Mouse (Mus musculus) ovary, adult 18-20 months (tissue): ENCODE results near the gene Gm20388.
A peak's percentile ranks its signal among the peaks of the same experiment; 100 is the strongest.

Experiments
- DNase-seq: peaks from one replicate; pipeline ENCODE4 v3.0.0; 2022; ENCODE audit warnings: low spot score, mixed read lengths

Gene Gm20388

DNA sequence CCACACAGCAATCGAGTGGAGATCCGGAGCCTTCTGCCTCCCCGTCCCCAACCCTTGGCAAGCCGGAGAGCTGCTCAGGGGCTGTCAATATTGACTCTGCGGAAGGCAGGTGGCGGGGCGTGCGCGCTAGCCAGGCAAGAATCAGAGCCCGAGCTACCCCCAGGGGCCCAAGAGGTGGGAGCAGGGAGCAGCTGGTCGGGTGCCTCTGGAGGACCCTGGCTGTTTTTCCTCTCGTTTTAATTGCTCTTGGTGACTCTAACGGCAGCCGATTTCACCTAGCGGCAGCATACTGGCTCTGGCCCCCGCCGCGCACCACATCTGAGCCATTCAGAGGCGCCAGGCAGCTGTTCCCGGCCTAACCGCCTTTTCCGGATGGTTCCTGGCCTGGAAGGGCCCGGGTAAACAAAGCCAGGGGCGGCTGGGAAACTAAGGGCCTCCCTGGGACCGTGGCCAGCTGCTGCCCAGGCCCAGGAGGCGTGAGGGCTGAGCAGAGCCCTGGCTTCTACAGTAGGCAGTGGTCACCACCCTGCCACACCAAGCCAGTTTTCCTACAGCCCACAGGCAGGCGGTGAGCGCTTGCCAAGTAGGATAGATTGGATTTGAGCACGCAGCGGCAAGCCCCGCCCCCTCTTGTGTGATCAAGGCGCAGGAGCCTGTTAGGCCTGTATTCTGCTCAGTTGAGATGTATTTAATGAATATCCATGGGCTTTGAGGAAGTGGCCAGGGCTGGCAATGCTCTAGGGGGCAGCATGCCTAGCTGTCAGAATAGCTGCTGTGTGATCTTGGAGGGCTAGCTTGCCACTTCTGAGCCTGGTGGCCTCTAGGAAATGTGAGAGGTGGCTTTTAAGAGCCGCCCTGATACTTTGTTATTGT is 506.1 kb downstream of the Gm20388 start:
- peak; percentile 71 for DNase-seq

DNA sequence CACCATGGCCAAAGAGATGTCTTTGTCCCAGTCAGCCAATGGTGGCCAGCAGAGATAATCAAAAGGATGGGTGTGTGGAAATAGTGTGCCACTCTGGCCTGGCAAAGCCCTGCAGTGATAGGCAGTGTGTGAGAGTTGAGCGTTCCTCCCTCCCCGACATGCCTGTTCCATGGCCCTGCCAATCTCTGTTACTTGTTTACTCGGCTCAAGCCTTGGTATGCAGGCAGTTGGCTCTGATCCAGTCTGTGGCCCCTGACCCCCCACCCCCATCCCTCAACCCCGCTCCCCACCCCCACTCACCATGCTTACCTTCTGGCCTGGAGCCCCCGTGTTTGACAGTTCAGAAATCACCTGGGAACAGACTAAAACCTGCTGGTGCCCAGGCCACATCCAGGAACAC is 507.5 kb downstream of the Gm20388 start:
- no peak for DNase-seq

DNA sequence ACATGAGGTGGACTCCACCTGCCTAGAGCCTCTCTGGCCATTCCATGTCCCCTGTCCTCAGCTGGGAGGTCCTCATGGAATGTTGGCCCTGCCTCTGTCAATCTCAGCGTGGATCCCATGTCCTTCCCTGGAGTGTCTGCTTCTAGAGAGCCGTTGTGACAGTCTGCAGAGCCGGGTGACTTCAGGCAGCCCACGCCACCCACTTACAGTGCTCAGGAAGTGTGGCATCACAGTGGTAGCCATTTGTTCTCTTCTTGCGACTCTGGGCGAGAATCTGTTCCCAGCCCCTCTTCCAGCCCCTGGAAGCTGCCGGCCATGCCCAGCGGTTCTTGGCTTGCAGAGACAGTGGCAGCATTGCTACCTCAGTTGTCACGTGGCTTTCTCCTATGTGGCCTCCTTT is 509.0 kb downstream of the Gm20388 start:
- DNase-seq, result no peak

DNA sequence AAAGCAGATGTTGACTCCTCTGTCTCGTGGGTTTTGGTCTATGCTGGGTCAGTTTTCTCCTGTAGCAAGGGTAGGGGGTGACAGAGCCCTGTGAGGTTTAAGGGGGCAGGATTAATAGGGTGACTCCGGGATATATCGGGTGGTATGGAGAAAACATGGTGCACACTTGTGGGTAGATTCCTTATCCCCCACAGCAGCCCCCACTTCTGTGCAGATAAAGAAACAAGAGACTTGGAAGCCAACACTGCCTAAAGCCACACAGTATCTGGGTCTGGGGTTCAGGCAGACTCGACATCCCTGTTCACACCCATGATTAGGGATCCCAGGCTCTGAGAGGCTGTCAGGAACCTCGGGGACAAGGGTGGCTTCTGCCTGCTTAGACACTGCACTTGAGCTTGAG is 509.6 kb downstream of the Gm20388 start:
- no peak for DNase-seq

DNA sequence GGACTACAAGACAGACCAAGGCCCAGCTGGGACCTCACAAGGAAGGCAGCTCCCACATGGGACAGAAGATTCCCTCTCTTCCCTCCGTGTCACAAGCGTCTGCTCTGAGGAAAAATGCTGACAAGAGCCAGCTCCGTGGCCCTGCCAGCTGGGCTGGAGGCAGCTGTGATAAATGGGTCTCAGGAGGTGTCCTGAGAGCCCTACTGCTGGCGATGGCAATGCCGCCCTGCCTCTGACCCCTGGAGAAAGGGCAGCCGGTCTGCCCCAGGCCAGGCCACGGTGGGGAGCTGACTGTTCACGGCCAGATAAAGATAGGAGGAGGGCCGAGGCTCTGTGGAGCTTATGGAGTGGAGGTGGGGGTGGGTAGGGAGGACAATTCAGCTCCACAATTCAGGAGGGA is 511.0 kb downstream of the Gm20388 start:
- DNase-seq, result no peak

- DNase-seq, result no peak
Measured at GRCm38 (mm10) chr8:120422236-120422635, 511.6 kb downstream of the Gm20388 start.

DNA sequence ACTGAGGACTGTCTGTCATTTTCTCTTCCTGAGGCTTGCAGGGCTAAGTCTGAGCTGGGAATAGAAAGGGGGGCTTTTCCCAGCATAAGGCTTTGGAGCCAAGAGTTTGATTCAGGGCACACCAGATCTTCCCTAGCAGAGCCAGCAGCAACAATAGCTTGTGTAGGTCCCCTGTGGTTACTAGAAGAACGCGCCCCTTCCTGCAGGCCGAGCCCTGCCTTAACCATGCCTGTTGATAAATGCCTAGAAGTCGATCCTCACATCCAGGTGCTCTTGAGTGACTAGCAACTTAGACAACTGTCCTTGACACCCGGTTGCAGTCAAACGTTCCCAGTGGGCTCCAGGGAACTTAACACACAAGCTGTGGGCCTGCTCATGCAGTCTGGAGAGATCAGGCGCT is 512.9 kb downstream of the Gm20388 start:
- DNase-seq, result no peak

- no peak for DNase-seq
Measured at GRCm38 (mm10) chr8:120424829-120425198, 514.2 kb downstream of the Gm20388 start.

DNA sequence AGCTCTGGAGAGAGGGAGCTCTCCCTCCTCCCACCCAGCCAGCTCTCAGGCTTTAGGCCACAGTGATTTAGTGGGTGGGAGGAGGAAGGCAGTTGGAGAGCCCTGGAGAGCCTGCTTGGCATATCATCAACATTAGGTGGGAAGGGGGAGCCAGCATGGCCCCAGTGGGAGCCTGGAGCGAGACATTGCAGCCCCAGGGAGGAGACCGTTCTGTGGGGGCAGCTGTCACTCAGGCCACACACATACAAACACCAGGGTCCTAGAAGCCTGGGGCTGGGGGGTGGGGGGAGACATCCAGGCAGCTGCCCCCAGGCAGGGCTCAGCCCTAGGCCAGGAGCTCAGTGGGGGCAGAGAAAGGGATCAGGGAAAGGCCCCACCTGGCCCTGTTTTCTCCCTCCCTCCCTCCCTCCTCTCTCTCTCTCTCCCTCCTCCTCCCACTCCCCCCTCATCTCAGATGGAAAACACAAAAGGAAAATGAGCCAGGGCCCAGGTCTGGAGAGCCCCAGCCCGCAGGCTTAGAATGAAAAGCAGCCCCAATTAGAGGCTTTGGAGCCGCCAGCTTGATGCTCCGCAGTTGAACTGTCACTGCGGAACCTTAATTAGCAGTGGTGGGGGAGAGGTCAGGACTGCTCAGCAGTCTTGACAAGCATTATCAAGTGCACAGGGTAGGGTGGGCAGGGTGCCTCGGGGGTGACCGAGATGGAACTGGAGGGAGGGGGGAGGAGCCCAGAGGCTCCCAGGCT is 514.7 kb downstream of the Gm20388 start:
- no peak for DNase-seq

DNA sequence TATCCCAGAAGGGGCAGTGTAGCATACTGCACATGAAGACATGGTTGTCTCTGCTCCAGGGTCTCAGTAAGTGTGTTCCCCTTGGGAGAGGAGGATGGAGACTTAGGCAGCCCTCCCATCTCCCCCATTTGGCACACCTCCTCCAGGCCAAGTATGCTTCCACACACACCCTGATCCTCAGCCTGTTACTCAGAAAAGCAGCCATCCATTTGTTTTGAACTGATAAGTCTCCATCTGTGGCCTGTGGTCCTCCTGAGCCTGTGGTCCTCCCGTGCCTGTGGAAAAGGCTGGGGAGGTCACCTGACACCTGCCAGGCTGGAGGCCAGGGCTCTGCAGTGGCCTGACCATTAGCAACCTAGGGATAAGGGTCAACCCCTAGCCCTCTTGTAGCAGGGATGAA is 515.5 kb downstream of the Gm20388 start:
- DNase-seq, result no peak

DNA sequence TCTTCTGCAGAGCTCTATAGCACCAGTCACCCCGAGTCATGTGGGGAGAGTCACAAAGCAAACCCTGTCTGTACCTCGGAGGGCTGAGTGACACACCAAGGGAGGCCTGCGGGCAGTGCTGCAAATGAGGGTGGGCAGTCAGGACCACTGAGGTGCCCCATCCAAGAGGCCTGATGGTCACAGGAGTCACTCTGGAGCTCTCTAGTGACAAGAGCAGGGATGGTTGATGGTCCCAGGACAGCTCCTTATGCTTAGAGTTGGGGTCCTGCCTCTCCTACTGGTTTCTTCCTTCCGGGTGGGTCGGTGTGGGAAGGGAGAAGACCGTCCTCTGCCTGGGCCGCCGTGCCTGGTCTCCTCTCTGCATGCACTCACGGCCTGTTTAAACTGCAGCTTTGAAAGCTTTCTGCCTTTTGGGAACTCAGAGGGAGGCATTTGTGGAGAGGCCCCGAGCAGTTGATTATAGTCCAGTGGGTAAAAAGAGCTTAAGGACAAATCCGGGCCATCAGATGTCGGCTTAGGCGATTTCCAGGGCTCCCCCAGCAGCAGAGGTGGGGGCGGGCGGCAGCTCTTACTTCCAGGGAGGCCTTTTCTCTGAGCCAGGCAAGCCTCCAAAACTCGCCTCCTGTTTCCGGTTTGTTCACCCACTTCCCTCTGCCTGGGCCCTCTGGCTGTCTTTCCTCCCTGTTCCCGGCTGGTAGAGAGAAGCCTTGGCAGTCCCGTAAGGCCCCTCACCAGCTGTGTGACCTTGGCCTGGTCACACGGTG is 516.2 kb downstream of the Gm20388 start:
- no peak for DNase-seq

- DNase-seq, result no peak
Measured at GRCm38 (mm10) chr8:120428492-120428891, 517.9 kb downstream of the Gm20388 start.

- no peak for DNase-seq
Measured at GRCm38 (mm10) chr8:120429116-120429515, 518.5 kb downstream of the Gm20388 start.

GRCm38 (mm10) chr8:120431042-120431441 is 520.4 kb downstream of the Gm20388 start:
- no peak for DNase-seq

GRCm38 (mm10) chr8:120432438-120432837 is 521.8 kb downstream of the Gm20388 start:
- DNase-seq, result no peak

- no peak for DNase-seq
Measured at GRCm38 (mm10) chr8:120433143-120433542, 522.5 kb downstream of the Gm20388 start.

- DNase-seq, result no peak
Measured at GRCm38 (mm10) chr8:120433734-120434133, 523.1 kb downstream of the Gm20388 start.

DNA sequence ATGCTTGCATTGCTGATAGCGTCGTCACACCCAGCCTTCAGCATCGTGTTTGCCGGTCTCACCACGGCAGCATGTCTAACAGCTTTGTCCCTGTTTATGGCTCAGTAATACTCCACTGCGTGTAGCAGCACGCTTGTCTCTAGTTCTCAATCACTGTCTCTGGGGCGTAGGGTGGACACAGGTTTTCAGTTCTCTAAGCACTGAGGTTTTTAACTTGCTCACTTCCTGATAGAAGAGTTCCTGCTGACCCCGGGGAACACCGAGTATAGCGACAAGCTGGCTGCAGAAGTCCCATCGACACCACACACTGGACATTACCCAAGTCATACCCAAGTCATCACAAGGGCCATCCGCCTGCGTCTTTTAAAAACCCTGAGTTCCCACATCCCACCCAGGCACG is 525.1 kb downstream of the Gm20388 start:
- DNase-seq, result no peak

DNA sequence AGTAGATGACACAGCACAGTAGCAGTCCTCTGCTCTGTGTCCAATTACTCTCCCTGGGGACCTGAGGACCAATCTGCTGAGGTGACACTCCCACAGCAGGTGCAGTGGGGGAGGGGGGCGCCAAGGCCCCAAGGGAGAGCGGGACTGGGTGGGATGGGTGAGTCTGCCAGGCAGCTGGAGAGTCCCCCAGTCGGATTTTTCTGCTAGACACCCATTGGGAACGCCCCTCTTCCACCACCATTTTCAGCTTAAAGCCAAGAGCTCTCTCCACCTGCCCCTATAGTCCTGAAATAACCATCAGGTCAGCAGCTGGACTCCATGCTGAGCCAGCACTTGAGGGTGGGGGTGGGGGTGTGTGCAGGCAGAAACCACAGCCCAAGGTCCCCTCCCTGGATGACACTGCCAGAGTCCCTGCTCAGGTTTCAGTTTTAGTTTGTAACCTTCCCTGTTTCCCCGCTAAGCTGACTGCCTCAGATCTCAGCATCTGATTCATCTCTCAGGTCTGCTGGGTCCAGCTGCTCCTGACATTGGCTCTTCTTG is 525.9 kb downstream of the Gm20388 start:
- DNase-seq, result no peak

DNA sequence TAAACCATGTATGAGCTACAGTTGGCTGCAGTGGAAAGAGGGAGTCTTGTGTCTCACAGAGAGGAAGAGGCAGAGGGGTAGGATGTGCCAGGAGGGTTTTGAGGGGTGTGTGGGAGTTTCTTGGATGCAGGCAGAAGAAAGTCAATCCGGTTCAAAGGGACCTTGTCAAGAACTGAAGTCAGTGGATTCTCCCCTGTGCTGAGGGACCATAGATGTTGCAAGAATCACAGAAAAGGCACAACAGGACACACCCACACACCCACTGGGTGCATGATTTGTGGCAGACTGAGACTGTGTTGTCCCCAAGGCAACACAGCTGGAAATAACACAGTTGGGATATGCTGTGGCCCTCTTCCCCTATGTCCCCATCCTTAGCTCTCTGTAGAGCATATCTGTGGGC is 526.6 kb downstream of the Gm20388 start:
- DNase-seq, result no peak

DNA sequence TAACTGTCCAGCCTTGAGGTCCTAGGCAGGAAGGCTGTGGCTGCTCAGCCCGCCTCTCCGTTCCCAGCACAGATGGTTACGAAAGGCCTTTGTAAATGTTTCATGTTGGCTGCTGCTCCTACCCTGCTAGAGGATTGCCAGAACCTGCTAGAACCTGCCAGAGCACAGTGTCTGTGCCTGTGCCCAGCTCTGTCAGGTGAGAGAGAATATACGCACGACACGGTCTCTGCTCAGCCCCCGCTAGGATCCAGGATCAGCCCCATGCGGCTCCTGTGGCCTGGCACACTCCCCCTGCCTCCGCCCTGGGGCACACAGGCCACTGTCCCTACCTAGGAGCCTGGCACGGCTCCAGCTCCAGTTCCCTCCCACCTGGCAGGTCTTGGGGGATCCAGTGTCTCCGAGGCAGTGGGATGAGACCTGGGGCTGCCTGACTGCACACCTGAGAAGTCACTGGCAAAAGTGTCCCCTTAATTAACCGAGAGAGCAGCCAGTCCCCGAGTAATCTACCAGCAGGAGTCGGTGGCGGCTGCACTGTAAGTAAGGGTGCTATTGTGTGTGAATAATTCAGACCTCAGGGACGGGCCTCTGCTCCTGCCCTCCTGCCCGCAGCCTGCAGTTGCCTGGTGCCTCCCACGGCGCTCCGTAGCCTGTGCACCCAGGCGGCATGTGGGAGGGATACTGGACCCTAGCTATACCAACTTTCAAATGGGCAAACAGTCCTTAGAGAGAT is 527.2 kb downstream of the Gm20388 start:
- DNase-seq, result no peak

GRCm38 (mm10) chr8:120439309-120439708 is 528.7 kb downstream of the Gm20388 start:
- no peak for DNase-seq
